Mouse (Mus musculus): ENCODE results near the gene Bicc1. TPM values are rescaled to one million over a fixed set of nuclear protein-coding genes. Genes with fewer than 3 reads are reported as not detected.

Bicc1 gene
- polyA plus RNA-seq, 1 experiment from 2014 or later = 37.5 TPM

DNA sequence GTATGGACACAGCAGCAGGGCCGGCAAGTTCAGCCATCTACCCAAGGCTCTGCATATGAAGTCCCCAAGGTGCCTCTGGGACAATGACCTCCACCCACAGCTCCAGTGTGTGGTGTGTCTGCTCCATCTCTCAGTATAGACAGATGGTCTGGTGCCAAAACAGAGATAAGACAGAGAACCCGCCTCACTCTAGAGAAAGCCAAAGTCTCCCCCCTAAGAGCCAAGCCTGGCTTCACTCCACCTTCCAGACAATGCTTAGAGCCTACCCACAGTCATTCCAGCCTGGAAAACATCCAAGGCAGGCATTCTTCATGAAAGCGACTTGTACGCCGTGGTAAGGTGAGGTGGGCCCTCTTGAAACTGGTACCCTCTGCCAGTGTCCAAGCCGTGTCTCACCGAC lies 107.3 kb downstream of the Bicc1 start:
- H3K4me3 ChIP-seq (replicated peaks) = no peak overlapping the region
- no peaks in the 10 kb centered on the region for H3K27me3 ChIP-seq
- 72% methylated on average over 7 of the region's 7 CpGs for WGBS
- no peak for ATAC-seq (ENCODE audit: insufficient number of reproducible peaks, low FRiP score, low TSS enrichment, low read depth)
- H3K4me1 ChIP-seq = peaks cover 12% of the 10 kb centered on the region
- H3K9ac ChIP-seq = no peak overlapping the region
- peak overlapping the region; percentile 23; the same call in 1 of the 2 replicates for H3K27ac ChIP-seq (replicated peaks)
- no peak overlapping the region for H3K4me2 ChIP-seq (replicated peaks)
- no peaks in the 10 kb centered on the region for H3K9me3 ChIP-seq (replicated peaks)
- H3K36me3 ChIP-seq = no peaks in the 10 kb centered on the region

DNA sequence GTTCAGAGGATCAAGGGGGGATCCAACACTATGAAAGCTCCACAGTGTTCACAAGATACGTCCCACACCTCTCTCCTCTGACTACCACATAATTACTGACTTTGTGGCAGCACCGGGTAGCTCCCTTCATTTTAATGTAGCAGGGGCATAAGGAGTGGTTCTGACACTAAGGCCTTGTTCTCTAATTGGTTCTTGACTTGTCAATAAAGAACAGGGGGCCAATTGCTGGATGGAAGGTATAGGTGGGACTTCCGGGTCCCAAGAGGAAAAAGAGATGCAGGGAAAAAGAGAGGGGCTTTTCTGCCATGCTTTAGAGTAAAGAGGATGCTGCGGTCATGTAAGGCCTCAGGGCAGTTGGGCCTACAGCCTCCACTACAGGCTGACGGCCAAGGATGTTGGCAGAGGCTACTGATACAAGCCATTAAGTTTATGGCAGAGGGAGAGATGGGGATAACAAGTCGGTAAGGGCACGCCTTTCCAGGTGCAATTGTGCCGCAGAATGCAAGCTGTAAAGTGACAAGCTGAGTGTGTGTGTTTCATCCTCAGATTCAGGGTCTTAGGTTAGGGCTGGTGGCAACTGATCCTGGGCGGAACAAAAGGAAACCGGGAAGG lies 108.7 kb downstream of the Bicc1 start:
- WGBS = 85% methylated on average over 10 of the region's 10 CpGs
- no peak for ATAC-seq (ENCODE audit: insufficient number of reproducible peaks, low FRiP score, low TSS enrichment, low read depth)
- Histone ChIP-seq H3K36me3 (no peaks in the 10 kb centered on the region), H3K9me3 (replicated peaks) (no peaks in the 10 kb centered on the region), H3K27me3 (no peaks in the 10 kb centered on the region), H3K4me3 (replicated peaks) (no peak overlapping the region), H3K9ac (no peak overlapping the region), H3K27ac (replicated peaks) (no peak overlapping the region), H3K4me1 (peaks cover 12% of the 10 kb centered on the region), H3K4me2 (replicated peaks) (no peak overlapping the region)

GRCm38 (mm10) chr10:71049294-71049693 lies 110.2 kb downstream of the Bicc1 start:
- Histone ChIP-seq H3K4me2 (replicated peaks) (no peak overlapping the region), H3K4me3 (replicated peaks) (no peak overlapping the region), H3K27ac (replicated peaks) (no peak overlapping the region), H3K27me3 (no peaks in the 10 kb centered on the region), H3K4me1 (peaks cover 12% of the 10 kb centered on the region), H3K9me3 (replicated peaks) (no peaks in the 10 kb centered on the region), H3K9ac (no peak overlapping the region), H3K36me3 (no peaks in the 10 kb centered on the region)
- no peak for ATAC-seq (ENCODE audit: insufficient number of reproducible peaks, low FRiP score, low TSS enrichment, low read depth)
- WGBS = 86% methylated on average over 17 of the region's 17 CpGs

DNA sequence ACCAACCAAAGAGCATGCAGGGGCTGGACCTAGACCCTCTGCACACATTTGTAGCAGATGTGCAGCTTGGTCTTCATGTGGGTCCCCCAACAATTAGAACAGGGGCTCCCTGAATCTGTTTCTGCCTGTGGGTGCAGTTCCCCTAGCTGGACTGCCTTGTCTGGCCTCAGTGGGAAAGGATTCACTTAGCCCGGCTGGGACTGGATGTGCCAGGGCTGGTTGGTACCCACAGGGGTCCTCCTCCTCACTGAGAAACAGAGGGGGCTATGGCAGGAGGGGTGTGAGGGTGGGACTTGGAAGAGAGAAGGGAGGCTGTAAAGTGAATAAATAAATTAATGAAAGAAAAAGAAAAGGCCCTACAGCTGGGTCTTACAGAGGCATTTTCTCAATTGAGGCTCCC lies 115.1 kb downstream of the Bicc1 start:
- 84% methylated on average over 1 of the region's 1 CpGs for WGBS
- H3K4me3 ChIP-seq (replicated peaks) = no peak overlapping the region

GRCm38 (mm10) chr10:71041874-71042273 lies 117.6 kb downstream of the Bicc1 start:
- no peak for ATAC-seq (ENCODE audit: insufficient number of reproducible peaks, low FRiP score, low TSS enrichment, low read depth)
- peaks cover 9% of the 10 kb centered on the region; the same call in 1 of the 2 replicates for H3K4me1 ChIP-seq
- WGBS = 57% methylated on average over 4 of the region's 4 CpGs
- no peaks in the 10 kb centered on the region for H3K27me3 ChIP-seq
- H3K4me2 ChIP-seq (replicated peaks) = no peak overlapping the region
- H3K27ac ChIP-seq (replicated peaks) = no peak overlapping the region
- no peak overlapping the region for H3K9ac ChIP-seq
- H3K36me3 ChIP-seq = no peaks in the 10 kb centered on the region
- H3K9me3 ChIP-seq (replicated peaks) = no peaks in the 10 kb centered on the region
- H3K4me3 ChIP-seq (replicated peaks) = no peak overlapping the region

More for the DNA sequence above, 115.1 kb downstream of the Bicc1 start:
- no peaks in the 10 kb centered on the region for H3K9me3 ChIP-seq (replicated peaks)
- ATAC-seq (ENCODE audit: insufficient number of reproducible peaks, low FRiP score, low TSS enrichment, low read depth) = no peak
- H3K4me1 ChIP-seq = no peaks in the 10 kb centered on the region
- no peak overlapping the region for H3K9ac ChIP-seq
- no peaks in the 10 kb centered on the region for H3K27me3 ChIP-seq
- H3K36me3 ChIP-seq = no peaks in the 10 kb centered on the region
- no peak overlapping the region for H3K4me2 ChIP-seq (replicated peaks)
- H3K27ac ChIP-seq (replicated peaks) = no peak overlapping the region

GRCm38 (mm10) chr10:71036484-71036883 lies 123.0 kb downstream of the Bicc1 start:
- H3K36me3 ChIP-seq = no peaks in the 10 kb centered on the region
- H3K4me2 ChIP-seq (replicated peaks) = no peak overlapping the region
- H3K9me3 ChIP-seq (replicated peaks) = no peaks in the 10 kb centered on the region
- peaks cover 12% of the 10 kb centered on the region; the same call in 1 of the 2 replicates for H3K4me1 ChIP-seq
- ATAC-seq (ENCODE audit: insufficient number of reproducible peaks, low FRiP score, low TSS enrichment, low read depth) = no peak
- 65% methylated on average over 7 of the region's 7 CpGs for WGBS
- no peak overlapping the region for H3K4me3 ChIP-seq (replicated peaks)
- H3K27ac ChIP-seq (replicated peaks) = no peak overlapping the region
- H3K9ac ChIP-seq = no peak overlapping the region
- no peaks in the 10 kb centered on the region for H3K27me3 ChIP-seq

DNA sequence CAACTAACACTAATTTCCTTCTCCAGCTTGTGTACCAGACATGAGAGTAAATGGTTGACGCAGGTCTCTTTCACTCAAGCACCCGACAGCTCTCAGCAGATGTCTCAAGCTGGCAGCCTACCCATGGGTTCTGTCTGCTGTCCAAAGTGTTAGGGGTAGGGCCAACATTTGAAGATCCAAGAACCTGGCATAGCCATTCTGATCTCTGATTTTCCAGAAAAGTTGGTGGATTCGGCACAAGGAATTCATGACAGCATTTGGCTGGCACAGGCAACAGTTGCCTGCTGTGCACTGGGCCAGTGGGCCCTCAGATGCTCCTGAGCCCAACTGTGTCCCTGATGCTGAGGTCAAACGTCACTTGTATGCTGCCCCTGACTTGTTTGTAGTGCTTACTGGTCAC lies 130.5 kb downstream of the Bicc1 start:
- H3K27me3 ChIP-seq = no peaks in the 10 kb centered on the region
- no peak for ATAC-seq (ENCODE audit: insufficient number of reproducible peaks, low FRiP score, low TSS enrichment, low read depth)
- H3K27ac ChIP-seq (replicated peaks) = peak overlapping the region; percentile 76
- 62% methylated on average over 4 of the region's 4 CpGs for WGBS
- H3K9ac ChIP-seq = no peak overlapping the region
- no peak overlapping the region for H3K4me3 ChIP-seq (replicated peaks)
- H3K4me1 ChIP-seq = peaks cover 17% of the 10 kb centered on the region
- H3K4me2 ChIP-seq (replicated peaks) = no peak overlapping the region; the same call in 1 of the 2 replicates
- H3K36me3 ChIP-seq = no peaks in the 10 kb centered on the region
- H3K9me3 ChIP-seq (replicated peaks) = no peaks in the 10 kb centered on the region

GRCm38 (mm10) chr10:71028066-71028844 lies 131.2 kb downstream of the Bicc1 start:
- Histone ChIP-seq H3K27me3 (no peaks in the 10 kb centered on the region), H3K36me3 (no peaks in the 10 kb centered on the region), H3K4me1 (peaks cover 17% of the 10 kb centered on the region), H3K4me3 (replicated peaks) (no peak overlapping the region), H3K9me3 (replicated peaks) (no peaks in the 10 kb centered on the region), H3K4me2 (replicated peaks) (peak overlapping the region; percentile 3), H3K9ac (no peak overlapping the region), H3K27ac (replicated peaks) (peak overlapping the region; percentile 76)
- peak; percentile 45; the same call in 1 of the 2 replicates for ATAC-seq (ENCODE audit: insufficient number of reproducible peaks, low FRiP score, low TSS enrichment, low read depth)
- WGBS = 37% methylated on average over 14 of the region's 14 CpGs

DNA sequence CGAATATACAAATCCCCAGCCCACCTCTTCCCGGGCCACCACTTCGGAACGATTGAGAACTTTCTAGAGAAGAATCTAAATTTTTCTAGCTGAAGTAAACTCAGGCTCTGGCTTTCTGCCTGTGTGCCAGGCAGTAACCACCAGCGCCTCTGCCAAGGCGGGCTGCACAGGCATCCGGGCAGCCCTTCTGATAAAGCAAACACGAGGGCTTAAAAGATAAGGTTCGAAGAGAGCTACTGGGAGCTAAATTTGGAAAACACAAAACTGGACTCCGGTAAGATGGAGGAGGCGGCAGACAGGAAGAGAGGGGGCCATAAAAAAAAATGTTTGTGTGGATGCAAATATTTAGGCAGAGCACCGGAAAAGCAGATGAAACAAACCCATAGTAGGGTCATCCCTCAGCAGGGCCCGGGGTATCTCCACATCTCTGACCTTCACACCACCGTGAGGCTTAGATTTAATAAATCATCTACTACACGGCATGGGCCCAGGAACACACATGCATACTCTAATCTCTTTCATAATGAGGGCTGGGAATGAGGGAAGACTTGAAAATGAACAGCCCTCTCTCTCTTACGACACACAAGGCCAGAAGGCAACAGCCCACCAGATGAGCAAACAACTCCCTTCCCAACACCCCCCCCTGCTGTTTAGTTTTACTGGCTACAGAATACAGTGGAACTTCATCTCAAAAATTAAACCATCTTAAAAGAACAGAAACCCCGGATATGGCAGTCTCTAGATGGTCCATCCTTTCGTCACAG lies 134.2 kb downstream of the Bicc1 start:
- H3K4me3 ChIP-seq (replicated peaks) = no peak overlapping the region
- H3K27ac ChIP-seq (replicated peaks) = peak overlapping the region; percentile 44; the same call in 1 of the 2 replicates
- no peaks in the 10 kb centered on the region for H3K36me3 ChIP-seq
- no peaks in the 10 kb centered on the region for H3K9me3 ChIP-seq (replicated peaks)
- 86% methylated on average over 18 of the region's 18 CpGs for WGBS
- peaks cover 14% of the 10 kb centered on the region for H3K4me1 ChIP-seq
- H3K9ac ChIP-seq = no peak overlapping the region
- H3K4me2 ChIP-seq (replicated peaks) = no peak overlapping the region
- H3K27me3 ChIP-seq = no peaks in the 10 kb centered on the region
- ATAC-seq (ENCODE audit: insufficient number of reproducible peaks, low FRiP score, low TSS enrichment, low read depth) = no peak

DNA sequence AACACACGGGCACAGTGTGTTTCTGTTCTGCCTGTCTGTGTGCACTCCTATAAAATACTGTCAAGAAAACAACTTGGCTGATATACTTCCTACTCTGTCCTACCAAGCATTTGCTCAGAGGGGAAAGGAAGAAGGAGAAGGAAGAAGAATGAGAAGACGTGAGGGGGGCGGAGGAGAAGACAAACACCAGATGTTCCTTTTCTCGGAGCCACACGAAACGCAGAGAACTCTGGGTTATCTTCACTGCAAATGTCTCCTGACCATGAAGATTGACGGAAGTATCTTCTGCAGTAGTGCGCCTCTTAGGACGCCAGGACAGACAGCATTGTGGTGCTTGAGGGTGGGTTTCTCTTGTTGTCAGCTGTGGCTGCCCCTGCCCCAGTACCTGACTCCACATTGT lies 134.8 kb downstream of the Bicc1 start:
- WGBS = 67% methylated on average over 9 of the region's 9 CpGs
- H3K36me3 ChIP-seq = no peaks in the 10 kb centered on the region
- H3K4me2 ChIP-seq (replicated peaks) = no peak overlapping the region
- peak overlapping the region; percentile 44; the same call in 1 of the 2 replicates for H3K27ac ChIP-seq (replicated peaks)
- H3K4me1 ChIP-seq = peaks cover 14% of the 10 kb centered on the region
- no peak for ATAC-seq (ENCODE audit: insufficient number of reproducible peaks, low FRiP score, low TSS enrichment, low read depth)
- H3K9ac ChIP-seq = no peak overlapping the region
- no peaks in the 10 kb centered on the region for H3K27me3 ChIP-seq
- no peaks in the 10 kb centered on the region for H3K9me3 ChIP-seq (replicated peaks)
- H3K4me3 ChIP-seq (replicated peaks) = no peak overlapping the region

- Histone ChIP-seq H3K27me3 (no peaks in the 10 kb centered on the region), H3K4me2 (replicated peaks) (no peak overlapping the region), H3K36me3 (no peaks in the 10 kb centered on the region), H3K9me3 (replicated peaks) (no peaks in the 10 kb centered on the region), H3K4me3 (replicated peaks) (no peak overlapping the region), H3K4me1 (peaks cover 5% of the 10 kb centered on the region), H3K27ac (replicated peaks) (0 out of 2 replicates have a peak overlapping the region, but pooled peaks have one; percentile 44), H3K9ac (no peak overlapping the region)
- WGBS = 73% methylated on average over 3 of the region's 3 CpGs
- no peak for ATAC-seq (ENCODE audit: insufficient number of reproducible peaks, low FRiP score, low TSS enrichment, low read depth)
Observed at GRCm38 (mm10) chr10:71023471-71023870, 136.0 kb downstream of the Bicc1 start.
